Mouse (Mus musculus) G1E-ER4 (cell line): ENCODE measurements around the gene Ugt1a7c. TPM values are rescaled to one million over a fixed set of nuclear protein-coding genes. Genes with fewer than 3 reads are reported as not detected.

Experiments used
- GATA1 ChIP-seq: IDR thresholded peaks from one replicate; pipeline ENCODE4 v1.8.0; 2012; ENCODE audit warnings: low read length, inconsistent platforms
- polyA plus RNA-seq: library from polyadenylated mRNA; stranded (reverse); fragments of >175 nt; gene quantifications from 2 replicates; pipeline ENCODE4 v1.2.3, GENCODE M21; 2012

The Ugt1a7c gene
- polyA plus RNA-seq, 1 experiment = not detected

GRCm38 (mm10) chr1:88227482-88227881 is 132.6 kb downstream of the Ugt1a7c start:
- no peak for TF ChIP-seq GATA1

- no peak for TF ChIP-seq GATA1
These were observed 133.3 kb downstream of the Ugt1a7c start for GRCm38 (mm10) chr1:88228121-88228520.

- TF ChIP-seq GATA1 = no peak
These were observed 134.7 kb downstream of the Ugt1a7c start for GRCm38 (mm10) chr1:88229566-88229965.

DNA sequence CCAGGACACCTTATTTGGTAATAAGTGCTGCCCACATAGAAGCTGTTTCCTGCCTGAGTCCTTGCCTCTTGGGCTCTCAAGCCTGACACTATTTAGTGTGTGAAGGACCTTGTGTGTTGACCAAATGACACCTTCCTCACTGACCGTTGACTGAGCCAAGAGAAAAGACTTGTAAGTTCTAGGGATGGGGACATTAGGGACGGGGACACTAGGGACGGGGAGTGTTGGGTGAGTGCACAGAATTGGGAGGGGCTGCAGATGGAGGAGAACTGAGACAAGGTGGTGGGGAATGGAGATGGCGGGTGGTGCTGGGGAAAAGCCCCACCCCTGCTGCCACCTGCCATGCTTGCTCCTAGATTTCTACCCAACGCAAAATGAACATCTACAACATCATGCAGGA is 135.1 kb downstream of the Ugt1a7c start:
- TF ChIP-seq GATA1 = no peak

DNA sequence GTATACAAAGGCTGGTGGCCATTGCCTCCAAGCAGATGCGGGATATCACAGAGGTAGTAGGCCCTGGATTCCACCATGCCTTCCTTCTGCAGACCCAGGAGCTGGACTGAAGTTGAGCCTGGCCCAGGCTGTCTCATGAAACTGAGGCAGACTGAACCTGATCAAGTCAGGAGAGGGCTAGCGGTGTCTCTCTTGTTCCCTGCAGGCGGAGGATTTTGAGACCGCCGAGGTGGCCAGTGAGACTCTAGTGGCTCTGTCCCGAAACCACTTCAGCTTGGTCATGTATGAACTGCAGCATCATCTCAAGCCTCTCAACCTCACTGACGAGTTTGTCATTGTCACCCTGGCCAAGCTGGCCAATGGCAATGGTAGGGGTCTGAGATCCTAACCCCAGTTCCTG is 135.6 kb downstream of the Ugt1a7c start:
- TF ChIP-seq GATA1 = no peak

- TF ChIP-seq GATA1 = no peak
These were observed 136.3 kb downstream of the Ugt1a7c start for GRCm38 (mm10) chr1:88230981-88231802.

GRCm38 (mm10) chr1:88231803-88232499 is 137.1 kb downstream of the Ugt1a7c start:
- no peak for TF ChIP-seq GATA1

DNA sequence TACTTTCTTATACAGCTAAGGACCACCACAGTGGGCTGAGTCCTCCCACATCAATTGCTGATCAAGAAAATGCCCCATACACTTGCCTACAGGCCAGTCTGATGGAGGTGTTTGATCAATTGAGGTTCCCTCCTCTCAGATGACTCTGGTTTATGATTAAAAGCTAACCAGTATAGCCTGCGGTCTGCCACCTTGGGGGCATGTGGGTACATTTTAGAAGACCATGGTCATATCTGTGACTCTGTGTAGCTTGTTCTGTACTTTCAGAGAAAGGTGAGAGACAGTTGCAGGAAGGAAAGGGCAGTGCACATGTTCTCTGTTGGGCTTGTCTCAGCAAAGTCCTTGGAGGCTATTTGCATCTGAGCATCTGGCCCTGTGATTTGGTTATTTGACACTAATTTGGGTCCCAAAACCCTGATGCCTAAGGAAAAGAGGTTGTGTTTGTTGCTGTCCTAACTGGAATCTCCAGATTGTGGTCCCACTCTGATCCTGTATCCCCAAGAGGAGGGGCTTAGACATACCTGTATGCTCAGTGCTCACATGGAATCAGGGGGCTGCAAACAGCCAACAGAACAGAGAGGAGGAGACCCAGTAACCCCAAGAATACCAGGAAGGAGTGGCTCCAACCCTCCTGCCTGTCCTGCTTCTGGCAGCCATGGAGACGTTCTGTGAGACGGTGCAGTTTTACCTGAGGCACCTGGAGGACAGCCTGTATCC is 138.0 kb downstream of the Ugt1a7c start:
- TF ChIP-seq GATA1 = no peak

GRCm38 (mm10) chr1:88233421-88234247 is 138.8 kb downstream of the Ugt1a7c start:
- no peak for TF ChIP-seq GATA1

DNA sequence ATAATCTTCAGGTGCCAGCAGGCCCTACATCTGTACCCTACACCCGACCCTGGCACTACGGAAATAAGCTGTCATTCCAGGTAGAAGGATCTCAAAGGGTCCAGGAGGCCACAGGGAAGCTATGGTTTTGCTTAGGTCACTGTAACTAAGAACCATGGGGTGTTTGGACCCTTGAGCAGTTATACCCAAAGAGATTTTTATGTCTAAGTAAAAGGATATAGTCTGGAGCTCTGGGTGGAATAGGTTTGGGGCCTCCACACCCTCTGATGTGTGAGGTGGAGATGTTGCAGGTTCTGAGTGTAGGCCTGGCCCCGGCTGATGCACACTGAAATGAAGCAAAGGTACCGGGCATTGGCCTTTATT is 139.4 kb downstream of the Ugt1a7c start:
- TF ChIP-seq GATA1 = no peak

GRCm38 (mm10) chr1:88234646-88235045 is 139.8 kb downstream of the Ugt1a7c start:
- no peak for TF ChIP-seq GATA1

GRCm38 (mm10) chr1:88235046-88235893 is 140.4 kb downstream of the Ugt1a7c start:
- TF ChIP-seq GATA1 = no peak

DNA sequence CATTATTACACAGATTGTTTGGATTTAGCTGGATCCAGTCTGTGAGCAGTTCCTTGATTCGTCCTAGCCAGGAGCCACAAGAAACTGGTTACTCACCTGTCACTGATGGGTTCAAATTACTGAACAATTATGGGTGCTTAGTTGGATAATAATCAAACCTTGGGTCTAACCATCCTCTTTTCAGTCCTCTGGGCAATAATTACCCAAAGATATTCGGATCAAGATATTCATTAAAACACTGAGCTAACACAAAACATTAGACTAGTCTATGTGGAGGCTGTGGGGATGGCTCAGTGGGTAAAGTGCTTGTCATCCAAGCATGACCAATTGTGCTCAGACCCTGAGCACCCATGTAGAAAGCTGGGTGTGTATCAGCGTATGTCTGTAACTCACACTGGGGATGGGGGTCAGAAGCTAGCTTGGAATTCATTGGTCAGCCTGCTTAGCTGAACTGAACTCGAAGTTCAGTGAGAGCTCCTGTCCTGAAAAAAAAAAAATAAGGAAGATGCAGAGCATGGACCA is 141.1 kb downstream of the Ugt1a7c start:
- no peak for TF ChIP-seq GATA1

GRCm38 (mm10) chr1:88237311-88237710 is 142.4 kb downstream of the Ugt1a7c start:
- TF ChIP-seq GATA1 = no peak
